Mouse (Mus musculus) cerebellum, adult 11-12 months (tissue): Measurements from ENCODE around the gene Ggct.

Experiments used
- DNase-seq: peaks from one replicate; pipeline ENCODE4 v3.0.0; 2022

Gene Ggct

GRCm38 (mm10) chr6:54992734-54993260, at the start of gene Ggct:
TSS of gene Ggct (minus strand) at chr6:54992950.
- peak; percentile 98 for DNase-seq

- no peak for DNase-seq
These were observed 47.3 kb upstream of the Ggct start for GRCm38 (mm10) chr6:55040031-55040430.

GRCm38 (mm10) chr6:55039446-55039783, 46.7 kb upstream of the Ggct start:
- DNase-seq, result no peak

DNA sequence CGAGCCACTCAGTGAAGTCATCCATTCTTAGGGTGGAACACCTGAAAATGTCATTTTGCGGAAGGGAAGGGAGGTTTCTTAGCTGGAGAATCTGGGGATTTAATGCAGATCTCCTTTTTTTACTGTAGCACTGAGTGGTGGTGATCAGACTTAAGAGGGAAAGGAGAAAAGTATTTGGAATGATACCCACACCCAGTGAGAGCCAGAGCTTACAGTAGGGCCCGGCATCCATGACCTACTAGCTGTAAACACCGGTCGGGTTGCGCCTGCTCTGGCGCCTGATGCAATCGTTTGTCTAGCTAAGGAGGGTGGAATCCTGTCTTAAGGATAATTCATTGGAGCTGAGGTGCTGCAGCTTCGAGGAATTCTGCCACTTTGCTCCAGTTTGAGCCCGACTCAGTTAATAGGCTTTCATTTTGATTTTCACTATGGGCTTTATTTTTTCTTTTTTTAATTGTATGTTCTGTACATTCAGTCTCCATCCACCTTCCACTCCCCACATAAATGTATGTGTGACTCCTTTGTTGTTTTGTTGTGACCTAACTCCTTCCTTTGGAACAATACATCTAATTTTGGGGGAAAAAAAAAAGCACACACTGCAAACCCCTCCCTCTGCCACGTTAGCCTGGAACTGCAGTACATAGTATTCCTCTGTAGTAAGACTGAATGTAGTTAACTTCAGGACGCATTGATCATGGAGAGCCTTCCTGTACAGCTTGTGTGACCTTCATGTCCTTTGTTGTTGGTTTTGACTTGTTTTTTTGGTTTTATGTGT, 46.1 kb upstream of the Ggct start:
- no peak for DNase-seq

DNA sequence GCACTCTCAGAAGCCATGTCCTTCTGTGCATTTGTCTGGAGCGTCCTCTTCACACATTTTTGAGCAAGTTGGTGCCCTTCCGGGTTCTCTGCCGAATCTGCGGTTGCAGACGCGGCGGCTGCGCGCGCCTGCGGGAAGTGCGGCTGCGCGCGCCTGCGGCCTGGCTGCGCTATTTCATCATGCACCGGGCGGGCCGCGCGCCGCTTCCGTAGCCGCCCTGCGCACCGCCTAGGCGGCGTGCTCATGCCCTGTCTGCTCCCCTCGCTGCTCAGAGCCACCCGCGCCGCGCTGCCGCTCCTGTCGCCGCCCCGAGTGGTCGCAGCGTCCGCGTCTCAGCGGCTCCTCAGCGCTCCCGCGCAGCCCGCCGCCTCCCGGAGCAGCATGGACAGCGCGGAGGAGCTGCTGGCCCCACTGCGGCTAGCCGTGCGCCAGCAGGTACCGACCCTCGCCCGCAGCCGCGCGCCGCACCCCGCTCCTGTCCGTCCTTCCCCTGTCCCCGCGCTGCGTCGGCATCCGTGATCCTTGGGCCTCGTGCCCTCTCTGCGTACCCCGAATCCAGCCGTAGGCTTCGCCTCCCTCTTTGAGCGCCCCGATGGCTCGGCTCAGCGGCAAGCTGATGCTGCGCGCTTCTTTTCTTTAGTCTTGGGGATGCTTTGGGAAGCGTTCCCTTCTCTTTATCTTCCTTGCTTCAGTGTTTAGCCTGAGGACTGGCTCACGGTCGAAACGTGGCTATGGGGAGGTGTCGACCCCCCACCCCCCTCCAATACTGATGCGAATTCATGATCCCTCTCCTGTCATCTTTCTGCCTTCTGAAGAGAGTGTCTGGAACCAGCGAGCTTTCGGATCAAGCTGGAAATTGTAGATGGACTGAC, 45.3 kb upstream of the Ggct start, which contains the start of gene Gars:
Gars (plus strand) TSS at position 209 of the 872 bp plus-strand sequence.
- DNase-seq, result peak; percentile 87

DNA sequence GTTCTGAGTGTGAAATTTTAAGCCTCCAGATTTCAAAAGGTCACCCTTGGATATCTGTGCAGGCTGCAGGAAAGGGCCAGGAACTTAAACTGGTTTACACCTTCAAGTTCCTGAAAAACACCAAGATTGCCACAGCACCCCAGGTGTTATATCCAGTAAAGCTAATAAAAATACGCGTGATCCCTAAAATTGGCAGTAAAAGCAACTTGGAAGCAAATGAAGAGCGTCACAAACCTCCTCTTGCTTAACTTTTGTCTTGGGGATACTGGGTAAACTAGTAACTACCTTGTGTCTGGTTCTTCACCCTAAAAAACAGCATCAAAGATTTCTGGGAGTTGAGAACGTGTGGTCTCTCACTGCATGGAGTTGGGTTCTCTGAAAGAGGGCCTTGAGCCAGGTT, 44.0 kb upstream of the Ggct start:
- no peak for DNase-seq

GRCm38 (mm10) chr6:55027642-55028041, 34.9 kb upstream of the Ggct start:
- DNase-seq, result no peak

GRCm38 (mm10) chr6:55021806-55022205, 29.1 kb upstream of the Ggct start:
- DNase-seq, result no peak

DNA sequence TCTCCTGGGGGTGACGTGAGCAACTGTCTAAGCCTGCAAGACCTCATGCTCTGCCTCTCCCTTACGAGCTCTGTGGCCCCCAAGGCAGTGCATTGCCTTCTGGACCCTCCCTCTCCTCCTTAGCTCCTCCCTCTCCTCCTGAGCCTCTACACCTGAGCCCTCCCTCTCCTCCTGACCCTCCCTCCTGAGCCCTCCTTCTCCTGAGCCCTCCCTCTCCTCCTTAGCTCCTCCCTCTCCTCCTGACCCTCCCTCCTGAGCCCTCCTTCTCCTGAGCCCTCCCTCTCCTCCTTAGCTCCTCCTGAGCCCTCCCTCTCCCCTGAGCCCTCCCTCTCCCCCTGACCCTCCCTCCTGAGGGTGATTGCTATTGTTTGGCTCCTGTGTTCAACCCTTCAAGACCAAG, 25.7 kb upstream of the Ggct start:
- no peak for DNase-seq

GRCm38 (mm10) chr6:55016710-55017583, 24.2 kb upstream of the Ggct start:
- peak; percentile 34 for DNase-seq

GRCm38 (mm10) chr6:55016236-55016635, 23.5 kb upstream of the Ggct start:
- no peak for DNase-seq

- no peak for DNase-seq
These were observed 21.4 kb upstream of the Ggct start for GRCm38 (mm10) chr6:55014184-55014583.

DNA sequence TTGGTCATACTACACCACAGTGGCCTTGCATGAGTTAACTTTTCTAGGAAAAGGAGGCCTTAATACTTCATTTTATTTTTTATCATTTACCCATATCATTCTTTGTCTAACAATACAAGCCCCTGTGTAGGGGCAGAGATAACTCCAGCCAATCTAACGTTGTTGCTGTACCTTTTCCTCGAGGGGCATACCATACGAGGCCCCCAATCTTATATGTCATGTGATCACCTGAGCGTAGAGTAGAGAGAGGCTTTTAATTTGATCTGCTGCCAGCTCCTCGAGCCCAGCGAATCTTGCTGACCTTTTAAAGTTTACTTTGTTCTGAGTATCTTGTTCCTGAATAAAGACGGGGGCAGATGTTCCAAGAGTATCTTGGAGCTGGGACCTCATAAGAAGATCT, 19.8 kb upstream of the Ggct start:
- no peak for DNase-seq

DNA sequence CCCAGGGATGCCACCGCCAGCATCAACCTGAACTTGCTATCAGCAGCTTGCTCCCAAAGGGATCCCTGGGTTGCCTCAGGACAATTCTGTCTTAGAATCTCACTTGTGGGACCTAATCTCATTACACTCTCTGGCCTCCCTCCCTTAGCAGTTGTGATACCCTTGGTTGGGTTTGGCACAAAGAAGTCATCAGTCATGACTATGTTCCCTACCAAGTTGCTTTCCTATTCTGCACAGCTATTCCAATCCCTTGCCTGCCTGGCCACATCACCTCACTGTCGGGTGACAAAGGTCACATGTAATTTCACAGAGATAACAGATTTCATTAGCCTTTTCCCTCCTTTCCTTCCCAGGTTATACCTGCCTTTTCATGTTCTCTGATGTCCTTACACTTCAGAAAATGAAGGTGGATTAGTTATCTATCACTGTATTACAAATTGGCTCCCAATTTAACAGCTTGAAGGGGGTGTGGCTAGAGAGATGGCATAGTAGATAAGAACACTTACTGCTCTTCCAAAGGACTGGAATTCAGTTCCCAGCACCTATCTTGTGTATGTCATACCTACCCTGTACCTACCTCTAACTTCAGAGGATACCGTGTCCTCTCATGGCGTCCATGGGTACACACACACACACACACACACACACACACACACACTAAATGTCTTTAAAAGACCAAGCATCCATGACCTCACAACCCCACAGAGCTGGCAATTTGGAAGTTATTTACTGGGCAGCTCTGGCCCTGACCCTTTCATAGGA, 17.8 kb upstream of the Ggct start:
- no peak for DNase-seq

DNA sequence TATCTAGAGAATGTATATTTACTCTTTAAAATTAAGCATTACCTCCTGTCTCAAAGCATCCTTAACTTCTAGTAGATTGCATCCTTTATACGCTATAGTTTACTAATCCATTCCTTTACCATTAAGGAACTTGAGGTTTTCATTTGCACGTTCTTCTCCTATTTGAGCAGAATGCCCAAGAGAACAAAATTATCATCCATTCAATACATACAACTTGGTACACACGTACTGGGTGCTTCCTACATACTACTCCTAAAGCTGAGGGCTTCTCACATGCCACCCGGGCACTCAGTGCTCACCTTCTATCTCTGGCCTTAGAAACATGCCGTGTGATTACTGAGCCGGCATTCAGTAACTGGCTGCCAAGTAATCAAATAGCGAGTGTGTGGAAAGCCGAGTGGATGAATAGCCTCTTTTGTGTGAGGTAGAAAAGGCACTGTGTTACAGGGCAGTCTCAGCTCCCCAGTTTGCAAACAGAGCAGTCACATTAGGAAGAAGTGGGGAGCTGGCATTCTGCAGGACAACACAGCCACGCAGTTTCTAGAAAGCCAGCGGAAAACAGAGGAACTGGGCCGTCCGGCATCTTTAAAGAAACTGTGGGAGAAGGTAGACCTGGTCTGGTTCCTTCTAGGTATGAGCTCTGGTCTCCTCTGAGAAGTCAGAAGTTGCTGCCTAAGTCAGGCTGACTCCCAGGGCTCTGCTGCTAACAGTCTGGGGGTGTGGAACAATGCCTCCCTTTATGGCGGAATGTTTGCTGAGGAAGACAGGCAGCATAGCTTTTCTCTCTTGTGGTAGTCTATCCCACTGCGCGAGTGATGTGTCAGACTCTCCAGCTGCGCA, 16.9 kb upstream of the Ggct start:
- no peak for DNase-seq

- no peak for DNase-seq
These were observed 15.7 kb upstream of the Ggct start for GRCm38 (mm10) chr6:55008401-55008800.

GRCm38 (mm10) chr6:55003559-55003958, 10.8 kb upstream of the Ggct start:
- DNase-seq, result no peak

GRCm38 (mm10) chr6:55002438-55002837, 9.7 kb upstream of the Ggct start:
- no peak for DNase-seq

- DNase-seq, result no peak
These were observed 8.6 kb upstream of the Ggct start for GRCm38 (mm10) chr6:55001320-55001719.

GRCm38 (mm10) chr6:54997726-54998125, 5.0 kb upstream of the Ggct start:
- DNase-seq, result no peak

GRCm38 (mm10) chr6:54996361-54996760, 3.6 kb upstream of the Ggct start:
- no peak for DNase-seq
